Mouse (Mus musculus): ENCODE data around the gene Sat2. TPM values are rescaled to one million over a fixed set of nuclear protein-coding genes. Genes with fewer than 3 reads are reported as not detected.

The Sat2 gene
- total and polyA plus RNA-seq, 2 experiments from 2014 or later, result 10.9 to 35.4 TPM

GRCm38 (mm10) chr11:69633128-69633866, 11.5 kb downstream of the Sat2 start:
- Histone ChIP-seq H3K9me3 (ENCODE audit: low read length) (no peaks in the 10 kb centered on the region), H3K4me2 (ENCODE audit: low read depth, low read length) (peak overlapping the region; percentile 79), H3K4me1 (ENCODE audit: insufficient read depth, low read length) (peaks cover 19% of the 10 kb centered on the region; the same call in 1 of the 2 replicates), H3K27me3 (ENCODE audit: insufficient read depth, low read length) (no peaks in the 10 kb centered on the region), H3K36me3 (ENCODE audit: insufficient read depth, low read length) (no peaks in the 10 kb centered on the region), H3K4me3 (ENCODE audit: low read length) (peak overlapping the region; percentile 94), H3K9ac (replicated peaks; ENCODE audit: low read length) (peak overlapping the region; percentile 96), H3K27ac (peak overlapping the region; percentile 91)
- peak; percentile 14; the same call in 1 of the 2 replicates for ATAC-seq
- DNase-seq (ENCODE audit: low spot score), result peak; percentile 18
- no peak for TF ChIP-seq CTCF (IDR thresholded peaks at IDR 0.05; ENCODE audit: low read depth)
- under 1% methylated on average over 46 of the region's 50 CpGs for WGBS

- ATAC-seq (no peak), DNase-seq (ENCODE audit: low spot score) (no peak)
- no peaks in the 10 kb centered on the region for H3K27me3 ChIP-seq (ENCODE audit: insufficient read depth, low read length)
- no peak overlapping the region for H3K27ac ChIP-seq
- no peaks in the 10 kb centered on the region for H3K36me3 ChIP-seq (ENCODE audit: insufficient read depth, low read length)
- peak overlapping the region; percentile 8; the same call in 1 of the 2 replicates for H3K4me2 ChIP-seq (ENCODE audit: low read depth, low read length)
- H3K4me1 ChIP-seq (ENCODE audit: insufficient read depth, low read length), result peaks cover 19% of the 10 kb centered on the region; the same call in 1 of the 2 replicates
- TF ChIP-seq CTCF (IDR thresholded peaks at IDR 0.05; ENCODE audit: low read depth), result no peak
- H3K9ac ChIP-seq (replicated peaks; ENCODE audit: low read length), result no peak overlapping the region
- H3K4me3 ChIP-seq (ENCODE audit: low read length), result no peak overlapping the region
- no peaks in the 10 kb centered on the region for H3K9me3 ChIP-seq (ENCODE audit: low read length)
- 83% methylated on average over 3 of the region's 3 CpGs for WGBS
Measured at GRCm38 (mm10) chr11:69635471-69635870, 13.6 kb downstream of the Sat2 start.

- Histone ChIP-seq H3K9ac (replicated peaks; ENCODE audit: low read length) (no peak overlapping the region), H3K27ac (no peak overlapping the region), H3K9me3 (ENCODE audit: low read length) (no peaks in the 10 kb centered on the region), H3K4me3 (ENCODE audit: low read length) (no peak overlapping the region), H3K36me3 (ENCODE audit: insufficient read depth, low read length) (peaks cover 76% of the 10 kb centered on the region), H3K4me1 (ENCODE audit: insufficient read depth, low read length) (no peaks in the 10 kb centered on the region), H3K27me3 (ENCODE audit: insufficient read depth, low read length) (no peaks in the 10 kb centered on the region), H3K4me2 (ENCODE audit: low read depth, low read length) (no peak overlapping the region)
- WGBS, result 93% methylated on average over 5 of the region's 5 CpGs
- no peak for TF ChIP-seq CTCF (IDR thresholded peaks at IDR 0.05; ENCODE audit: low read depth)
- no peak for DNase-seq (ENCODE audit: low spot score)
- ATAC-seq, result no peak
Measured at GRCm38 (mm10) chr11:69645860-69646259, 24.0 kb downstream of the Sat2 start.

GRCm38 (mm10) chr11:69653399-69653798, 31.6 kb downstream of the Sat2 start:
- H3K27ac ChIP-seq, result no peak overlapping the region; the same call in 1 of the 2 replicates
- WGBS, result 67% methylated on average over 5 of the region's 5 CpGs

GRCm38 (mm10) chr11:69654760-69655159, 32.9 kb downstream of the Sat2 start:
- H3K36me3 ChIP-seq (ENCODE audit: insufficient read depth, low read length), result peaks cover 48% of the 10 kb centered on the region
- H3K4me3 ChIP-seq (ENCODE audit: low read length), result no peak overlapping the region
- no peak for TF ChIP-seq CTCF (IDR thresholded peaks at IDR 0.05; ENCODE audit: low read depth)
- no peaks in the 10 kb centered on the region for H3K27me3 ChIP-seq (ENCODE audit: insufficient read depth, low read length)
- H3K9me3 ChIP-seq (ENCODE audit: low read length), result no peaks in the 10 kb centered on the region
- no peak overlapping the region for H3K9ac ChIP-seq (replicated peaks; ENCODE audit: low read length)
- DNase-seq (ENCODE audit: low spot score), result no peak
- no peak overlapping the region for H3K27ac ChIP-seq
- no peak for ATAC-seq
- no peaks in the 10 kb centered on the region for H3K4me1 ChIP-seq (ENCODE audit: insufficient read depth, low read length)
- no peak overlapping the region for H3K4me2 ChIP-seq (ENCODE audit: low read depth, low read length)
- 52% methylated on average over 9 of the region's 9 CpGs for WGBS

More at GRCm38 (mm10) chr11:69653399-69653798, 31.6 kb downstream of the Sat2 start:
- DNase-seq (ENCODE audit: low spot score) (no peak), ATAC-seq (no peak)
- Histone ChIP-seq H3K36me3 (ENCODE audit: insufficient read depth, low read length) (peaks cover 55% of the 10 kb centered on the region), H3K27me3 (ENCODE audit: insufficient read depth, low read length) (no peaks in the 10 kb centered on the region), H3K9ac (replicated peaks; ENCODE audit: low read length) (no peak overlapping the region), H3K9me3 (ENCODE audit: low read length) (no peaks in the 10 kb centered on the region), H3K4me3 (ENCODE audit: low read length) (no peak overlapping the region), H3K4me1 (ENCODE audit: insufficient read depth, low read length) (no peaks in the 10 kb centered on the region), H3K4me2 (ENCODE audit: low read depth, low read length) (no peak overlapping the region)
- TF ChIP-seq CTCF (IDR thresholded peaks at IDR 0.05; ENCODE audit: low read depth), result no peak

GRCm38 (mm10) chr11:69655264-69656064, 33.6 kb downstream of the Sat2 start, which contains the start of gene Sox15:
Sox15 (plus strand) TSS chr11:69655314.
- no peak within 1 kb of the TSS for H3K9ac ChIP-seq (replicated peaks; ENCODE audit: low read length)
- H3K4me1 ChIP-seq (ENCODE audit: insufficient read depth, low read length), result no peaks in the 10 kb centered on the region
- H3K9me3 ChIP-seq (ENCODE audit: low read length), result no peaks in the 10 kb centered on the region
- TF ChIP-seq CTCF (IDR thresholded peaks at IDR 0.05; ENCODE audit: low read depth), result peak; percentile 89
- peak; percentile 67 for ATAC-seq
- DNase-seq (ENCODE audit: low spot score), result peak; percentile 87
- WGBS, result 20% methylated on average over 34 of the region's 34 CpGs
- H3K4me3 ChIP-seq (ENCODE audit: low read length), result no peak within 1 kb of the TSS
- H3K27me3 ChIP-seq (ENCODE audit: insufficient read depth, low read length), result no peaks in the 10 kb centered on the region
- H3K4me2 ChIP-seq (ENCODE audit: low read depth, low read length), result peak within 1 kb of the TSS; percentile 36; the same call in 1 of the 2 replicates
- no peak within 1 kb of the TSS for H3K27ac ChIP-seq
- H3K36me3 ChIP-seq (ENCODE audit: insufficient read depth, low read length), result peaks cover 41% of the 10 kb centered on the region

Measured in hindbrain, postnatal 0 days (tissue).